Mouse (Mus musculus): ENCODE data around the gene Gm2000.

- TF ChIP-seq CTCF (IDR thresholded peaks at IDR 0.05; ENCODE audit: low read depth), result no peak
- no peak for TF ChIP-seq EP300 (IDR thresholded peaks at IDR 0.05; ENCODE audit: low read depth)
Observed at GRCm38 (mm10) chr1:156393148-156393547, 27.3 kb downstream of the Gm2000 start.
